In the genomic region with DNA sequence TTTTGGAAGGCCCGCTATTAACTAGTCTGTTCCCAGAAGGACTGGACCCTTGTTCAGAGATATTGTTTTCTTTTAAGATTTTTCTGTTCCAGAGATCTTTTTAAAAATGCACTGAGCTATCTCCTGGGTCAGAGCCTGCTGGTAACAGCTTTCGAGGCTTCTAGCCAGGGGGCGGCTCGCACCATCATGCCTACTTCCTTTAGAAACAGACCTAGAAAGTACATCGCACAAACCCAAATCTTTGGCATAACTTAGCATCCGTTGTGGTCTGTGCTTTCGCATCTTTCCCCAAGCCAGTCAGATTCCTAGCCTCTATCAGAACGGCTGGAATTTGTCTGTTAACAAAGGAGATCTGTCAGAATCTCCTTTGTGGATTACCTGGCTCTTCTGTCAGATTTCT, we compare ENCODE assay signal across 17 mouse cellular contexts.
DNase-seq lines count a peak whose midpoint lies in the region; ATAC-seq and TF ChIP-seq lines count a peak whose summit lies in the region.
"Had no signal": no experiment of that assay in that cellular context is flagged by ENCODE, and none has a peak within 500 bp of the region (broad histone marks: within the 10 kb centered on the region; RNA-seq: fewer than 3 reads in every experiment).

No protein-coding gene starts in this region.

- no peak for TF ChIP-seq EP300 in heart, adult 2 months (IDR thresholded peaks at IDR 0.05; ENCODE audit: insufficient read depth, low read depth, low read length)

- H3K9ac ChIP-seq in heart, adult 2 months (ENCODE audit: low read depth, low read length) = no peak overlapping the region
- no peak overlapping the region for H3K9ac ChIP-seq in heart, embryonic 15.5 days
- no peak overlapping the region for H3K9ac ChIP-seq in hindbrain, embryonic 13.5 days
- H3K9ac ChIP-seq: limb, embryonic 12.5 days had no signal

- 0 out of 2 replicates have a peak overlapping the region, but pooled peaks have one; percentile 3 for H3K4me3 ChIP-seq in heart, adult 2 months
- no peak overlapping the region for H3K4me3 ChIP-seq in layer of hippocampus, adult 2 months
- H3K4me3 ChIP-seq in heart, embryonic 15.5 days = 0 out of 2 replicates have a peak overlapping the region, but pooled peaks have one; percentile 13
- H3K4me3 ChIP-seq in hindbrain, embryonic 13.5 days = no peak overlapping the region
- H3K4me3 ChIP-seq: erythroblast, embryonic 14.5 days; limb, embryonic 12.5 days had no signal

- peak; percentile 33 for ATAC-seq in CD4-positive, CD25-positive, alpha-beta regulatory T cell, adult 4 months
- no peak for ATAC-seq in heart, embryonic 15.5 days (replicated peaks; ENCODE audit: insufficient number of reproducible peaks, insufficient read depth, low FRiP score, low read depth)
- no peak for ATAC-seq in hindbrain, embryonic 13.5 days (ENCODE audit: low FRiP score)
- ATAC-seq: intestine, postnatal 0 days had no signal

- TF ChIP-seq POLR2A in heart, adult 2 months (IDR thresholded peaks at IDR 0.05; ENCODE audit: insufficient read depth, low read depth, low read length) = no peak

- TF ChIP-seq CTCF in heart, adult 2 months (IDR thresholded peaks at IDR 0.05) = no peak
- peak; percentile 20 for TF ChIP-seq CTCF in layer of hippocampus, adult 2 months (conservative IDR thresholded peaks at IDR 0.05)

- no peak for DNase-seq in heart, adult 2 months
- DNase-seq in heart, adult 8-10 months (ENCODE audit: low spot score) = no peak
- DNase-seq in layer of hippocampus, adult 2 months (ENCODE audit: low spot score in 2 of 2) = no peak
- DNase-seq in layer of hippocampus, adult 9-11 months = no peak
- no peak for DNase-seq in urinary bladder, postnatal 10 days (ENCODE audit: low spot score)
- DNase-seq: adrenal gland, postnatal 36 days; cerebellum, adult 11 months; layer of hippocampus, postnatal 36 days; lung, adult 18-20 months; right cerebral cortex, postnatal 14 days; thymus, postnatal 14 days had no signal

- no peaks in the 10 kb centered on the region for H3K36me3 ChIP-seq in heart, adult 2 months (ENCODE audit: control insufficient read depth, insufficient read depth, low read length)
- no peaks in the 10 kb centered on the region for H3K36me3 ChIP-seq in heart, embryonic 15.5 days
- peaks cover 7% of the 10 kb centered on the region; the same call in 1 of the 2 replicates for H3K36me3 ChIP-seq in hindbrain, embryonic 13.5 days

- H3K4me2 ChIP-seq in heart, embryonic 15.5 days = peak overlapping the region; percentile 26
- H3K4me2 ChIP-seq in hindbrain, embryonic 13.5 days = no peak overlapping the region
- H3K4me2 ChIP-seq: limb, embryonic 12.5 days had no signal

- intact Hi-C loops in heart, adult 2 months (cut with DNase I) = no loop called here

- H3K4me1 ChIP-seq in heart, adult 2 months (ENCODE audit: control insufficient read depth, insufficient read depth, low read length) = peaks cover 8% of the 10 kb centered on the region
- peaks cover 26% of the 10 kb centered on the region for H3K4me1 ChIP-seq in heart, embryonic 15.5 days (replicated peaks)
- peaks cover 21% of the 10 kb centered on the region for H3K4me1 ChIP-seq in hindbrain, embryonic 13.5 days (replicated peaks)

- no peaks in the 10 kb centered on the region for H3K27me3 ChIP-seq in heart, adult 2 months (ENCODE audit: control insufficient read depth, insufficient read depth, low read length)
- no peaks in the 10 kb centered on the region for H3K27me3 ChIP-seq in heart, embryonic 15.5 days
- no peaks in the 10 kb centered on the region for H3K27me3 ChIP-seq in hindbrain, embryonic 13.5 days
- H3K27me3 ChIP-seq: limb, embryonic 12.5 days had no signal

- H3K79me2 ChIP-seq in heart, adult 2 months (replicated peaks; ENCODE audit: control insufficient read depth, insufficient read depth, low read length) = no peaks in the 10 kb centered on the region

- WGBS in heart, adult 2 months = 36% methylated on average over 8 of the region's 8 CpGs
- 53% methylated on average over 8 of the region's 8 CpGs for WGBS in heart, embryonic 15.5 days
- 84% methylated on average over 8 of the region's 8 CpGs for WGBS in hindbrain, embryonic 13.5 days

- no peaks in the 10 kb centered on the region for H3K9me3 ChIP-seq in heart, embryonic 15.5 days (replicated peaks)
- no peaks in the 10 kb centered on the region for H3K9me3 ChIP-seq in hindbrain, embryonic 13.5 days
- H3K9me3 ChIP-seq: limb, embryonic 12.5 days had no signal

- peak overlapping the region; percentile 37 for H3K27ac ChIP-seq in heart, adult 2 months
- H3K27ac ChIP-seq in layer of hippocampus, adult 2 months = no peak overlapping the region
- peak overlapping the region; percentile 75 for H3K27ac ChIP-seq in heart, embryonic 15.5 days
- H3K27ac ChIP-seq in hindbrain, embryonic 13.5 days = no peak overlapping the region
- H3K27ac ChIP-seq: limb, embryonic 12.5 days had no signal

Comparison
In these comparisons a context has a peak if more than half of its experiments do, and no peak if none do; other contexts are left out.
1. H3K27ac ChIP-seq: peak in heart, adult 2 months (single experiment) and heart, embryonic 15.5 days (single experiment); none in layer of hippocampus, adult 2 months (single experiment) and hindbrain, embryonic 13.5 days (single experiment).
2. H3K4me3 ChIP-seq: peak in heart, adult 2 months (single experiment) and heart, embryonic 15.5 days (single experiment); none in layer of hippocampus, adult 2 months (single experiment) and hindbrain, embryonic 13.5 days (single experiment).